Mouse (Mus musculus): Measurements from ENCODE around the gene Gbx2. TPM values are rescaled to one million over a fixed set of nuclear protein-coding genes. Genes with fewer than 3 reads are reported as not detected.

Gene Gbx2
- total RNA-seq, 2 experiments from 2014 or later, result 0.44 TPM; not detected in 1

DNA sequence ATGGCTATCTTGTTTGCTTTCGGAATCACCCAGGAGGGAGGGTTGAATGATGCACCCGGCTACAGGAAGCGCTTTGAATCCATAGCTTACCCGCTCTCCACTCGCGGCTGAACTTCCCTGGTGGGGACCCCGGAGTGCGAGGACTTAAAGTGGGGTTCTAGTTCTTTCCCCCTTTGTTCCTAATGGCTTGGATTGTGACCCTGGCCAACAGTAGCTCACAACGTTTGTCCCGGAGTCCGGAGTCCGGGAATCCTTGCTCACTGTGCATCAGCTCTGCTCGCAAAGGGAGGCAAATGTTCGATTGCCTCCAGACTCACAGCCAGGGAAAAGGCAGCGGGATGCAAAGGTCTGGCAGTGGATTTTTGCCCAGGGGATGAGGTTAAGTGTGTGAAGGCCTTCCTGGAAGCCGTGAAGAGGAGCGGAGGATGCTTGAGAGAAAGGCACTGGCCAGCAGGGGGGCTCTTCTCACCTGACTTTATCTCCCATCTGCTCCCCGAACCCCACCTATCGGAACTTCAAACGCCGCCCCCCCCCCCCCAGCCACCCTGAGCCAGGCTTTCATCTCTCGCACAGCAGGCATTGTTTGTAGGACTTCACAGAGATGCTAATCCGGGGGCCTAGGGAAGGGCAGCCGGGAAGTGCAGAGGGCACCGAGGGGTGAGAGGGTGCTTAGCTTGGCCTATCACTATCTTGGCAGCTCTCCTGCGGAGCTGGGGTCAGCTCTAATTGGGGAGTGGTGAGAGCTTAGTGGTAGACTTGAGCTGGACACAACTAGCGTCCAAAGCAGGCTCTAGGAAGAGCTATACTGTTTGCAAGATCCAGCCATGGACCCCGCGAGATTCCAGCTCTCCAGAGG lies 4.7 kb upstream of the Gbx2 start:
- no peak for DNase-seq (ENCODE audit: extremely low spot score in 1 of 2, low spot score in 1 of 2)

- no peak for DNase-seq (ENCODE audit: extremely low spot score in 1 of 2, low spot score in 1 of 2)
Observed at GRCm38 (mm10) chr1:89934316-89935260, 3.6 kb upstream of the Gbx2 start.

DNA sequence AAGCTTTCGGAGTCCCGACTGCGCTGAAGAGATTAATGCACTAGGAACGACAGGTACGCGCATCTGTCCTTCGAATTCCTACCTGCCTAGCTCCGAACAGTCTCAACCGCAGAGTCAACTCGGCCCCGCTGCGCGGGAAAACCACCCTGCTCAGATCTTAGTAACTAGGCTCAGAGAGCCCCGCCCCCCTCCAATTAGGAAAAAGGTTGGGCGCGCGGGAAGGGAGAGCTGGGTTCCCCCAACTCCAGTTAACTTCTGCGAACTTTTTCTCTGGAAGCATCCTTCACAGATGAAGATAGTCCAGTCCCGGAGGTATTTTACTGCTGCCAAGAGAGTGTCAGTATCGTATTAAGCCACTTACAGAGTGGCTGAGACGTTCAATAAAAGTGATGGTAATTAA lies 2.8 kb upstream of the Gbx2 start:
- DNase-seq (ENCODE audit: extremely low spot score in 1 of 2, low spot score in 1 of 2), result no peak

DNA sequence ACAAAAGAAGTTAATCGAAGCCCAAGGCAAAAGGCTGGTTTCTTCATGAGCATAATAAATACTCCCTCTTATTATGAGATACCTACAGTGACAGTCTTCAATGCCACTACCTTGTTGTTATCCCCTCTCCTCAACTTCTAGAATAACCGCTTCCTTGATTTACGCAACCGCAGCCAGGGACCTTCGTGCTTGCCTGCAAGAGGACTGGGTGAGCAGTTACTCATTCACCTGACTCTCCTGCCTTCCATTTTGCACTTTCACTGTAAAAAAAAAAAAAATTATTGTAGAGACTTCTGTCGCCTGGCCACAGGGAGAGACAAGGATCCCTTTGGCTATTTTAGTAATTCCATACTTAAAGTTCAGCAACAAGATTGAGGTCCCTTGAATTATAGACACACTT lies 2.0 kb upstream of the Gbx2 start:
- DNase-seq (ENCODE audit: extremely low spot score in 1 of 2, low spot score in 1 of 2), result no peak

- no peak for DNase-seq (ENCODE audit: extremely low spot score in 1 of 2, low spot score in 1 of 2)
Observed at GRCm38 (mm10) chr1:89932616-89933015, 1.6 kb upstream of the Gbx2 start.

- no peak for DNase-seq (ENCODE audit: extremely low spot score in 1 of 2, low spot score in 1 of 2)
Observed at GRCm38 (mm10) chr1:89932021-89932423, 1.0 kb upstream of the Gbx2 start.

- no peak for DNase-seq (ENCODE audit: extremely low spot score in 1 of 2, low spot score in 1 of 2)
Observed at GRCm38 (mm10) chr1:89930551-89930950, 428 bp downstream of the Gbx2 start.

GRCm38 (mm10) chr1:89929721-89930505 lies 1.1 kb downstream of the Gbx2 start:
- no peak for DNase-seq (ENCODE audit: extremely low spot score in 1 of 2, low spot score in 1 of 2)

GRCm38 (mm10) chr1:89929181-89929580 lies 1.8 kb downstream of the Gbx2 start:
- no peak for DNase-seq (ENCODE audit: extremely low spot score in 1 of 2, low spot score in 1 of 2)

GRCm38 (mm10) chr1:89928676-89929075 lies 2.3 kb downstream of the Gbx2 start:
- no peak for DNase-seq (ENCODE audit: extremely low spot score in 1 of 2, low spot score in 1 of 2)

GRCm38 (mm10) chr1:89927061-89927661 lies 3.8 kb downstream of the Gbx2 start:
- DNase-seq (ENCODE audit: extremely low spot score in 1 of 2, low spot score in 1 of 2), result no peak

GRCm38 (mm10) chr1:89926583-89927060 lies 4.4 kb downstream of the Gbx2 start:
- no peak for DNase-seq (ENCODE audit: extremely low spot score in 1 of 2, low spot score in 1 of 2)

- no peak for DNase-seq (ENCODE audit: extremely low spot score in 1 of 2, low spot score in 1 of 2)
Observed at GRCm38 (mm10) chr1:89925501-89926190, 5.3 kb downstream of the Gbx2 start.

GRCm38 (mm10) chr1:89923642-89924020 lies 7.3 kb downstream of the Gbx2 start:
- no peak for DNase-seq (ENCODE audit: extremely low spot score in 1 of 2, low spot score in 1 of 2)

GRCm38 (mm10) chr1:89922883-89923641 lies 7.9 kb downstream of the Gbx2 start:
- no peak for DNase-seq (ENCODE audit: extremely low spot score in 1 of 2, low spot score in 1 of 2)

DNA sequence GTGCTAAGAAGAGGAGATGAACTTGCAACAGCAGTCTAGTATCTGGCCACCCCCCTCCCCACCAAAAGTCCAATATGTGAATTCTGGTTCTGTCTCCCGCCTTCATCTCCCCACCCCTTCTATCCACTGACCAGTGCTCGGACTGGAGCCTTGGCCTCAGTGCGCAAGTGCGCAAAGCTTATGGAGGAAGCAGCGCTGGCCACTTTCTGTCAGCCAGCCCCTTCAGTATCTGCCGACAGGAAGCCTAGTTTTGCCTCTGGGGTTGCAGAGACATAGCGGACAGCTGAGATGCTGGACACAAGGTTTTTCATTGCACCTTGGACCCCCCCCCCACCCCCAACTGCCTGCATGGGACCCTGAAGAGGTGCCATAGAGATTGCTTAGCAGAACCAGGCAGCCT lies 8.7 kb downstream of the Gbx2 start:
- DNase-seq (ENCODE audit: extremely low spot score in 1 of 2, low spot score in 1 of 2), result no peak

- DNase-seq (ENCODE audit: extremely low spot score in 1 of 2, low spot score in 1 of 2), result no peak
Observed at GRCm38 (mm10) chr1:89921806-89922205, 9.2 kb downstream of the Gbx2 start.

- DNase-seq (ENCODE audit: extremely low spot score in 1 of 2, low spot score in 1 of 2), result no peak
Observed at GRCm38 (mm10) chr1:89919206-89919605, 11.8 kb downstream of the Gbx2 start.

GRCm38 (mm10) chr1:89918111-89918510 lies 12.9 kb downstream of the Gbx2 start:
- DNase-seq (ENCODE audit: extremely low spot score in 1 of 2, low spot score in 1 of 2), result no peak

All from layer of hippocampus, postnatal 25 days (tissue).